Mouse (Mus musculus): ENCODE data around the gene Pkd1l2.

DNA sequence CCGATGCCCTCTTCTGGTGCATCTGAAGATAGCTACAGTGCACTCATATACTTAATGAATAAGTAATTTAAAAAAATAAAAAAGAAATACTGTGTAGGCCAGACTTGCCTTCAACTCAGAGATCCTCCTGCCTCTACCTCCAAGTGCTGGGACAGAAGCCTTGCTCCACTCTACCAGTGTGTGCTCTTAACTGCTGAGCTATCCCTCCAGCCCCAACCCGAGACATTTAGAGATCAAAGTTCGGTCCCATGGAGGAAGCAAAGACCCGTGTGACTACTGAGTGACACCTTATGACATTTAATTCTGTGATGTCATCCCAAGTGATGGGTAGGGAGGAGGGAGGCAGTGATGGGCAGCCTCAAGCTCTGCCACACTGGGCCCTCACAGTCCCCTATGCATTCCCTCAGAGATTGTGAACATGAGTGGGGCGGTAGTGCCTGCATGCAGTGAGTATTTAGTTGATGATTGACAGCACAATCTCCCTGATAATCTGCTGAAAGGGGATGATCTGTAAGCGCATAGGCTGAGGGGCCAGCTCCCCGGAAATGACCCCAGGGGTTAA, 44.8 kb downstream of the Pkd1l2 start:
- TF ChIP-seq CTCF (IDR thresholded peaks at IDR 0.05; ENCODE audit: low read depth) (no peak), EP300 (IDR thresholded peaks at IDR 0.05; ENCODE audit: low read depth) (no peak)
